Mouse (Mus musculus): ENCODE data around the gene Reg1. TPM values are rescaled to one million over a fixed set of nuclear protein-coding genes. Genes with fewer than 3 reads are reported as not detected.

The Reg1 gene
- polyA plus RNA-seq, 1 experiment from 2014 or later: not detected

- H3K27ac ChIP-seq: no peak overlapping the region
- no peak for ATAC-seq (replicated peaks)
- no peaks in the 10 kb centered on the region for H3K9me3 ChIP-seq
- H3K27me3 ChIP-seq (replicated peaks): no peaks in the 10 kb centered on the region
- H3K9ac ChIP-seq: no peak overlapping the region
- no peak overlapping the region for H3K4me3 ChIP-seq
- H3K4me2 ChIP-seq: no peak overlapping the region
- H3K4me1 ChIP-seq: no peaks in the 10 kb centered on the region
- H3K36me3 ChIP-seq (replicated peaks): no peaks in the 10 kb centered on the region
- WGBS: 84% methylated on average over 3 of the region's 3 CpGs
Measured at GRCm38 (mm10) chr6:78469287-78469686, 46.8 kb downstream of the Reg1 start.

Other genes with a start within 250 kb of the Reg1 start
- gene Reg3b, start 52.1 kb upstream of the Reg1 start, polyA plus RNA-seq (2015; fragmentation: Nextera tagmentation; extraction: Ambion mirVana): 1.1 TPM in 1 of 2 replicates, not detected in the other
- not detected in 2 replicates for gene Reg3d, start 43.8 kb upstream of the Reg1 start, polyA plus RNA-seq (2015; fragmentation: Nextera tagmentation; extraction: Ambion mirVana)
- not detected in 2 replicates for gene Reg3a, start 42.0 kb upstream of the Reg1 start, polyA plus RNA-seq (2015; fragmentation: Nextera tagmentation; extraction: Ambion mirVana)
- gene Reg2, start 27.1 kb upstream of the Reg1 start, polyA plus RNA-seq (2015; fragmentation: Nextera tagmentation; extraction: Ambion mirVana): not detected in 2 replicates
- not detected in 2 replicates for gene Reg3g, start 46.2 kb downstream of the Reg1 start, polyA plus RNA-seq (2015; fragmentation: Nextera tagmentation; extraction: Ambion mirVana)

All from midbrain, embryonic 15.5 days (tissue).